Mouse (Mus musculus) v-Abl transformed pro-B cells (cell line): ENCODE data around the gene Eif4e3.

ENCODE experiments used
- in situ Hi-C, 2 experiments: fragments of 400-800 bp; cut with MboI; formaldehyde crosslinking; loops; one replicate each; pipeline ENCODE4 v1.15.1; 2025; ENCODE audit not compliant: unreplicated experiment in 2 of 2

The Eif4e3 gene

GRCm38 (mm10) chr6:99669481-99670325 is 3.1 kb upstream of the Eif4e3 start:
- in situ Hi-C loops, result loop anchor here (10.0 to 25.0 kb wide), 3 partner anchors 618 to 1168 kb away; partner anchors contain the start of genes Ppp4r2 (in 2 of the 2) and Rybp (in 2 of the 2)

GRCm38 (mm10) chr6:99667290-99667689 is 719 bp upstream of the Eif4e3 start:
- in situ Hi-C loops, result loop anchor here (25.0 kb wide), 2 partner anchors 620 to 1170 kb away; partner anchors contain the start of genes Ppp4r2 (in 2 of the 2) and Rybp (in 2 of the 2)

GRCm38 (mm10) chr6:99665457-99666317 is 884 bp downstream of the Eif4e3 start:
- in situ Hi-C loops, result loop anchor here (25.0 kb wide), 2 partner anchors 622 to 1172 kb away; partner anchors contain the start of genes Ppp4r2 (in 2 of the 2) and Rybp (in 2 of the 2)

GRCm38 (mm10) chr6:99663232-99663631 is 3.3 kb downstream of the Eif4e3 start:
- in situ Hi-C loops, result loop anchor here (25.0 kb wide), 2 partner anchors 624 to 1174 kb away; partner anchors contain the start of genes Ppp4r2 (in 2 of the 2) and Rybp (in 2 of the 2)

- in situ Hi-C loops, result loop anchor here (25.0 kb wide), 2 partner anchors 627 to 1177 kb away; partner anchors contain the start of genes Ppp4r2 (in 2 of the 2) and Rybp (in 2 of the 2)
Observed at GRCm38 (mm10) chr6:99660443-99660842, 6.1 kb downstream of the Eif4e3 start.

- in situ Hi-C loops, result loop anchor here (25.0 kb wide), 2 partner anchors 629 to 1179 kb away; partner anchors contain the start of genes Ppp4r2 (in 2 of the 2) and Rybp (in 2 of the 2)
Observed at GRCm38 (mm10) chr6:99658586-99658985, 8.0 kb downstream of the Eif4e3 start.

- in situ Hi-C loops, result loop anchor here (25.0 kb wide), 2 partner anchors 631 to 1181 kb away; partner anchors contain the start of genes Ppp4r2 (in 2 of the 2) and Rybp (in 2 of the 2)
Observed at GRCm38 (mm10) chr6:99656088-99656487, 10.5 kb downstream of the Eif4e3 start.

- in situ Hi-C loops, result loop anchor here (25.0 kb wide), 2 partner anchors 632 to 1182 kb away; partner anchors contain the start of genes Ppp4r2 (in 2 of the 2) and Rybp (in 2 of the 2)
Observed at GRCm38 (mm10) chr6:99655488-99655887, 11.1 kb downstream of the Eif4e3 start.

GRCm38 (mm10) chr6:99654343-99654742 is 12.2 kb downstream of the Eif4e3 start:
- in situ Hi-C loops, result loop anchor here (25.0 kb wide), 2 partner anchors 633 to 1183 kb away; partner anchors contain the start of genes Ppp4r2 (in 2 of the 2) and Rybp (in 2 of the 2)

- in situ Hi-C loops, result loop anchor here (25.0 kb wide), 2 partner anchors 635 to 1185 kb away; partner anchors contain the start of genes Ppp4r2 (in 2 of the 2) and Rybp (in 2 of the 2)
Observed at GRCm38 (mm10) chr6:99652341-99652740, 14.2 kb downstream of the Eif4e3 start.

GRCm38 (mm10) chr6:99649307-99649706 is 17.3 kb downstream of the Eif4e3 start:
- in situ Hi-C loops, result no loop called here

GRCm38 (mm10) chr6:99646344-99646743 is 20.2 kb downstream of the Eif4e3 start:
- in situ Hi-C loops, result no loop called here

GRCm38 (mm10) chr6:99644876-99645275 is 21.7 kb downstream of the Eif4e3 start:
- in situ Hi-C loops, result no loop called here

- in situ Hi-C loops, result no loop called here
Observed at GRCm38 (mm10) chr6:99644386-99644785, 22.2 kb downstream of the Eif4e3 start.

GRCm38 (mm10) chr6:99643439-99644199 is 23.0 kb downstream of the Eif4e3 start:
- in situ Hi-C loops, result no loop called here

- in situ Hi-C loops, result no loop called here
Observed at GRCm38 (mm10) chr6:99637456-99637855, 29.1 kb downstream of the Eif4e3 start.

GRCm38 (mm10) chr6:99636801-99637200 is 29.8 kb downstream of the Eif4e3 start:
- in situ Hi-C loops, result no loop called here

- in situ Hi-C loops, result no loop called here
Observed at GRCm38 (mm10) chr6:99636121-99636520, 30.4 kb downstream of the Eif4e3 start.
